Mouse (Mus musculus) spleen, adult 2 months (tissue): ENCODE measurements around the gene Myo18a.

Experiments
- CTCF ChIP-seq: fragments of 200-500 bp; IDR thresholded peaks from 2 replicates; pipeline ENCODE4 v1.5.1; 2011; ENCODE audit warnings: mild to moderate bottlenecking, inconsistent platforms; ENCODE audit not compliant: insufficient read depth, insufficient read length, insufficient replicate concordance; ENCODE audit errors: extremely low read depth
- POLR2A ChIP-seq: fragments of 200-500 bp; IDR thresholded peaks from 2 replicates; pipeline ENCODE4 v1.6.1; 2011; ENCODE audit warnings: low read depth, low read length, inconsistent platforms

GRCm38 (mm10) chr11:77864771-77865170, 101.7 kb downstream of the Myo18a start:
- no peak for TF ChIP-seq CTCF
- no peak for TF ChIP-seq POLR2A
